Mouse (Mus musculus): ENCODE measurements around the gene Ccng2. TPM values are rescaled to one million over a fixed set of nuclear protein-coding genes. Genes with fewer than 3 reads are reported as not detected.

The Ccng2 gene
- total RNA-seq, 1 experiment from 2014 or later = 136 TPM

GRCm38 (mm10) chr5:93308909-93309308, 41.9 kb downstream of the Ccng2 start:
- ATAC-seq (ENCODE audit: extremely low read depth, insufficient number of reproducible peaks, low FRiP score, poor library complexity, severe bottlenecking) = no peak

- ATAC-seq (ENCODE audit: extremely low read depth, insufficient number of reproducible peaks, low FRiP score, poor library complexity, severe bottlenecking) = no peak
These were observed 56.4 kb downstream of the Ccng2 start for GRCm38 (mm10) chr5:93323320-93324001.

Other genes starting within 250 kb of the Ccng2 start
- gene Sowahb, start 222.2 kb upstream of the Ccng2 start, total RNA-seq (2017) = 0.12 and 0.23 TPM in 2 replicates
- gene Sept11, start 173.8 kb upstream of the Ccng2 start, total RNA-seq (2017) = 42.7 and 45.7 TPM in 2 replicates
- gene Ccni, start 60.8 kb upstream of the Ccng2 start, total RNA-seq (2017) = 202 and 220 TPM in 2 replicates
- 7.2 and 7.4 TPM in 2 replicates for gene 2010109A12Rik, start 60.7 kb upstream of the Ccng2 start, total RNA-seq (2017)